ENCODE assay signal across 13 mouse cellular contexts in the genomic region with DNA sequence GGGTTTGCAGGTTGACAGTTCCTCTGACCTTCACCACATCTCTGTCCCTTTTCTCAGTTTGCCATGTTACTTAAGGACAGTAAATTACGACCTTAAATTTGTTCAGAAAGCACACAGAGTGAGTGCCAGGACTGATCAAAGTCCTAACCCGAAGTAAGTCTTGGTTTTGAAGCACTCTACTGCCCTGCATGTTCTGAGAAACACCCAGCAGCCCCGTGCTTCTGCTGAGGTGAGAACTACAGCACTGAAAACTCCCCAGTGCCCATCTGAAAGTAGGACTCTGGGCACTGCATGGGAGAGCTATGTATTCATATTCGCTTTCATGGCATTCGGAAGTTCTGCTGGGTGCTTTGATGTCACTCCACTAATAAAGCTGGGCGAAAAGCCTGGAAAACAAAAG. TPM values are rescaled to one million over a fixed set of nuclear protein-coding genes. Genes with fewer than 3 reads are reported as not detected.
DNase-seq lines count a peak whose midpoint lies in the region; ATAC-seq and TF ChIP-seq lines count a peak whose summit lies in the region.
"Had no signal": no experiment of that assay in that cellular context is flagged by ENCODE, and none has a peak within 500 bp of the region (broad histone marks: within the 10 kb centered on the region; RNA-seq: fewer than 3 reads in every experiment).

No protein-coding gene starts in this region.

- H3K36me3 ChIP-seq in heart, postnatal 0 days (replicated peaks; ENCODE audit: control insufficient read depth, insufficient read depth, low read length), result no peaks in the 10 kb centered on the region
- no peaks in the 10 kb centered on the region for H3K36me3 ChIP-seq in embryonic facial prominence, embryonic 14.5 days (ENCODE audit: control insufficient read depth, insufficient read depth, low read length)
- no peaks in the 10 kb centered on the region for H3K36me3 ChIP-seq in midbrain, embryonic 12.5 days

- peaks cover 47% of the 10 kb centered on the region for H3K4me1 ChIP-seq in heart, postnatal 0 days (ENCODE audit: control insufficient read depth, insufficient read depth)
- H3K4me1 ChIP-seq in embryonic facial prominence, embryonic 14.5 days (ENCODE audit: control insufficient read depth, insufficient read depth, low read length), result peaks cover 37% of the 10 kb centered on the region
- peaks cover 35% of the 10 kb centered on the region for H3K4me1 ChIP-seq in midbrain, embryonic 12.5 days

- H3K9ac ChIP-seq in heart, postnatal 0 days (replicated peaks; ENCODE audit: low read depth, low read length), result 0 out of 2 replicates have a peak overlapping the region, but pooled peaks have one; percentile 10
- peak overlapping the region; percentile 38; the same call in 1 of the 2 replicates for H3K9ac ChIP-seq in embryonic facial prominence, embryonic 14.5 days (ENCODE audit: low read depth, low read length)
- H3K9ac ChIP-seq in midbrain, embryonic 12.5 days (replicated peaks), result no peak overlapping the region

- ATAC-seq in heart, postnatal 0 days (ENCODE audit: insufficient read depth, low read depth), result no peak
- ATAC-seq in embryonic facial prominence, embryonic 14.5 days (ENCODE audit: low read depth), result no peak
- ATAC-seq in midbrain, embryonic 12.5 days (ENCODE audit: low FRiP score, low read depth), result no peak

- 44% methylated on average over 6 of the region's 6 CpGs for WGBS in heart, postnatal 0 days
- whole genome bisulfite sequencing in embryonic facial prominence, embryonic 14.5 days, result 38% methylated on average over 6 of the region's 6 CpGs
- WGBS in midbrain, embryonic 12.5 days, result 51% methylated on average over 6 of the region's 6 CpGs

- H3K4me2 ChIP-seq in heart, postnatal 0 days (ENCODE audit: low read depth, low read length), result peak overlapping the region; percentile 26; the same call in 1 of the 2 replicates
- H3K4me2 ChIP-seq in embryonic facial prominence, embryonic 14.5 days (ENCODE audit: low read depth, low read length), result peak overlapping the region; percentile 83
- H3K4me2 ChIP-seq in midbrain, embryonic 12.5 days (replicated peaks), result peak overlapping the region; percentile 47

- no peak overlapping the region for H3K4me3 ChIP-seq in heart, postnatal 0 days (ENCODE audit: low read depth, low read length)
- H3K4me3 ChIP-seq in embryonic facial prominence, embryonic 14.5 days (ENCODE audit: low read depth, low read length), result peak overlapping the region; percentile 97
- peak overlapping the region; percentile 13; the same call in 1 of the 2 replicates for H3K4me3 ChIP-seq in midbrain, embryonic 12.5 days

- H3K27me3 ChIP-seq in heart, postnatal 0 days (ENCODE audit: control insufficient read depth, insufficient read depth, low read length), result no peaks in the 10 kb centered on the region
- no peaks in the 10 kb centered on the region for H3K27me3 ChIP-seq in embryonic facial prominence, embryonic 14.5 days (replicated peaks; ENCODE audit: control insufficient read depth, insufficient read depth, low read length)
- H3K27me3 ChIP-seq in midbrain, embryonic 12.5 days, result 0 out of 2 replicates have a peak, but pooled peaks cover 4% of the 10 kb centered on the region
- H3K27me3 ChIP-seq: CH12.LX had no signal

- no peaks in the 10 kb centered on the region for H3K9me3 ChIP-seq in heart, postnatal 0 days (replicated peaks; ENCODE audit: control insufficient read depth, low read length)
- H3K9me3 ChIP-seq in embryonic facial prominence, embryonic 14.5 days (ENCODE audit: control insufficient read depth, low read length), result no peaks in the 10 kb centered on the region
- no peaks in the 10 kb centered on the region for H3K9me3 ChIP-seq in midbrain, embryonic 12.5 days

- no peak for TF ChIP-seq EP300 in heart, postnatal 0 days (IDR thresholded peaks at IDR 0.05; ENCODE audit: low read depth)

- H3K27ac ChIP-seq in heart, postnatal 0 days (ENCODE audit: low read depth), result no peak overlapping the region
- H3K27ac ChIP-seq in embryonic facial prominence, embryonic 14.5 days (replicated peaks; ENCODE audit: low read depth, low read length), result no peak overlapping the region; the same call in 1 of the 2 replicates
- H3K27ac ChIP-seq in midbrain, embryonic 12.5 days (replicated peaks), result no peak overlapping the region

- no peak for TF ChIP-seq CTCF in heart, postnatal 0 days (IDR thresholded peaks at IDR 0.05; ENCODE audit: low read depth)

- no peak for DNase-seq in heart, postnatal 0 days (ENCODE audit: low spot score)
- DNase-seq in heart, adult 9 months (ENCODE audit: low spot score in 2 of 2), result no peak
- no peak for DNase-seq in embryonic facial prominence, embryonic 14.5 days (ENCODE audit: low spot score)
- DNase-seq in kidney, adult 8-10 months, result peak; percentile 55 to 60
- no peak for DNase-seq in urinary bladder, adult 2 months (ENCODE audit: low spot score)
- no peak for DNase-seq in thymus, adult 18-20 months
- DNase-seq in right cerebral cortex, adult 18-20 months, result no peak
- DNase-seq: cerebellum, adult 11 months; layer of hippocampus, adult 9-11 months; right cerebral cortex, postnatal 4 days; thymus, postnatal 36 days had no signal

RNA-seq across cellular contexts. Expression of a gene that starts 6.0 kb away (rescaled TPM):
- 32.7 and 59.4 TPM in 2 replicates for total RNA-seq in heart, postnatal 0 days (2014; rRNA removed; ENCODE audit: low replicate concordance)
- 25.6 and 26.6 TPM in 2 replicates for polyA plus RNA-seq in heart, postnatal 0 days (2015; fragmentation: Nextera tagmentation; extraction: Ambion mirVana)
- 80.2 and 91.6 TPM in 2 replicates for polyA plus RNA-seq in embryonic facial prominence, embryonic 14.5 days (2014; fragmentation: Nextera tagmentation; extraction: Ambion mirVana)
- polyA plus RNA-seq in midbrain, embryonic 12.5 days (2016; fragmentation: Nextera tagmentation; extraction: Ambion mirVana), result 149 and 152 TPM in 2 replicates
- 49.9 and 63.4 TPM in 2 replicates for polyA plus RNA-seq in urinary bladder, adult 2 months (2012; rRNA removed)

Comparison
In these comparisons a context has a peak if more than half of its experiments do, and no peak if none do; other contexts are left out.
1. DNase-seq: peak in kidney, adult 8-10 months (2 of 2); none in heart, postnatal 0 days (single experiment), heart, adult 9 months (0 of 2), embryonic facial prominence, embryonic 14.5 days (single experiment), urinary bladder, adult 2 months (single experiment), thymus, adult 18-20 months (0 of 2) and right cerebral cortex, adult 18-20 months (single experiment).
2. H3K4me2 ChIP-seq: peak in every context shown above with its lines; median percentile 83 in embryonic facial prominence, embryonic 14.5 days; 47 in midbrain, embryonic 12.5 days; 26 in heart, postnatal 0 days.